Mouse (Mus musculus) retina, embryonic 14.5 days (tissue): Measurements from ENCODE around the gene Gm3625.
"Not testable (repeated sequence)": the region's sequence is repeated elsewhere in the genome, so short reads cannot be mapped to it uniquely, and the experiment has no call there.

ENCODE experiments used
- DNase-seq: peaks from one replicate; pipeline ENCODE4 v3.0.0-alpha.2; 2015; ENCODE audit warnings: low spot score

Gm3625 gene

GRCm38 (mm10) chr12:4555451-4555850 lies 37.3 kb downstream of the Gm3625 start:
- no peak for DNase-seq

GRCm38 (mm10) chr12:4553704-4554103 lies 39.0 kb downstream of the Gm3625 start:
- not testable (repeated sequence) for DNase-seq

GRCm38 (mm10) chr12:4548053-4549013 lies 44.4 kb downstream of the Gm3625 start:
- peak; percentile 92 for DNase-seq

- peak; percentile 39 for DNase-seq
These were observed 45.2 kb downstream of the Gm3625 start for GRCm38 (mm10) chr12:4547557-4547956.

- no peak for DNase-seq
These were observed 46.2 kb downstream of the Gm3625 start for GRCm38 (mm10) chr12:4546491-4546890.

- DNase-seq: no peak
These were observed 47.3 kb downstream of the Gm3625 start for GRCm38 (mm10) chr12:4545425-4545824.

GRCm38 (mm10) chr12:4544400-4544919 lies 48.3 kb downstream of the Gm3625 start:
- DNase-seq: no peak
